Mouse (Mus musculus): ENCODE data around the gene Esp6. TPM values are rescaled to one million over a fixed set of nuclear protein-coding genes. Genes with fewer than 3 reads are reported as not detected.
"Not testable (repeated sequence)": the region's sequence is repeated elsewhere in the genome, so short reads cannot be mapped to it uniquely, and the experiment has no call there.

Gene Esp6
- polyA plus RNA-seq (2012; rRNA removed), result not detected in 2 replicates

GRCm38 (mm10) chr17:40561207-40561606 lies at the start of gene Esp6:
Gene Esp6, plus strand, starts transcription at chr17:40561507.
- TF ChIP-seq POLR2A (IDR thresholded peaks at IDR 0.05; ENCODE audit: borderline replicate concordance, extremely low read depth, insufficient read depth, insufficient read length, poor library complexity, severe bottlenecking) (no peak), CTCF (IDR thresholded peaks at IDR 0.05; ENCODE audit: borderline replicate concordance, extremely low read depth, insufficient read depth, insufficient read length) (no peak)
- no peak for DNase-seq (ENCODE audit: low read depth)

DNA sequence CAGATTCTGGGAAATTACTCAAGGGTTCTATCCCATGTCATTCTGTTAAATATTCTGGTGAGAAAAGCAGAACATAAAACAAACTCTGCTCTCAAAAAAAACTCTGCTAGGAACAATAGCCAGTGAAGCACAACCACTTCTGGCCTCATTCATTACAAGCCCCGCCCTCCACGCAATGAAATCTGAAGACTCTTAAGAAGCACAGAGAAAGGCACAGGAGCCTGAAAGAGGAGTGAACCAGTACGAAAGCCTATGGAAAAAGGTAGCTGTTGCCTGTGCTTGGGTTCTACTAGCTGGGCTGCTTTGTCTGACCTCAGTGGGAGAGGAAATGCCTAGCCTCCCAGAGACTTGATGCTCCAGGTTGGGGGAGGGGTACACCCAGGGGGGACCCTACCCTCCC lies 41.5 kb upstream of the Esp6 start, which contains the start of gene Esp8:
Esp8 (plus strand) TSS at position 205 of the 400 bp plus-strand sequence.
- DNase-seq (ENCODE audit: low read depth), result peak; percentile 6
- TF ChIP-seq POLR2A (IDR thresholded peaks at IDR 0.05; ENCODE audit: borderline replicate concordance, extremely low read depth, insufficient read depth, insufficient read length, poor library complexity, severe bottlenecking) (no peak), CTCF (IDR thresholded peaks at IDR 0.05; ENCODE audit: borderline replicate concordance, extremely low read depth, insufficient read depth, insufficient read length) (no peak)

- no peak for DNase-seq (ENCODE audit: low read depth)
- TF ChIP-seq CTCF (IDR thresholded peaks at IDR 0.05; ENCODE audit: borderline replicate concordance, extremely low read depth, insufficient read depth, insufficient read length) (no peak), POLR2A (IDR thresholded peaks at IDR 0.05; ENCODE audit: borderline replicate concordance, extremely low read depth, insufficient read depth, insufficient read length, poor library complexity, severe bottlenecking) (no peak)
Observed at GRCm38 (mm10) chr17:40529813-40530212, 31.5 kb upstream of the Esp6 start.

DNA sequence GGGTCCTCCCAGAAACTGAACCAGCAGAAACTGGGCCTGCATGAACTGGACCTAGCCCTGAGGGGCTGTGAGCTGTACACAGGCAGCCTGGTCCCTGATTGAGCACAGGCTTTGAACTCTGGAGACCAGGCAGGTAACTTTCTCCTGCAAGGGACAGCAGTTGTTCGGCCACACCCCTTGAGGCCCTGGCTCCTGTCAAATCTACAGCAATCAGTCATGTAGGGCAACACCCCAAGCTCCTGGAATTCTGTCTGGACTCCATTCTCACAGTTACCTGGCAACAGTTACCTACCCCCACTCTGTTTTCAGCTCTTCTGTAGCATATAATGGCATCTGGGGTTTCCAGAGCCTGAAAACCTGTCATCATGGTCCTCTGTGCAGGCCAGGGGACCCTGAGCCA lies 30.2 kb upstream of the Esp6 start:
- DNase-seq (ENCODE audit: low read depth), result no peak
- TF ChIP-seq CTCF (IDR thresholded peaks at IDR 0.05; ENCODE audit: borderline replicate concordance, extremely low read depth, insufficient read depth, insufficient read length) (no peak), POLR2A (IDR thresholded peaks at IDR 0.05; ENCODE audit: borderline replicate concordance, extremely low read depth, insufficient read depth, insufficient read length, poor library complexity, severe bottlenecking) (no peak)

GRCm38 (mm10) chr17:40547005-40547404 lies 14.3 kb upstream of the Esp6 start:
- DNase-seq (ENCODE audit: low read depth), result not testable (repeated sequence)

GRCm38 (mm10) chr17:40553470-40553869 lies 7.8 kb upstream of the Esp6 start:
- TF ChIP-seq POLR2A (IDR thresholded peaks at IDR 0.05; ENCODE audit: borderline replicate concordance, extremely low read depth, insufficient read depth, insufficient read length, poor library complexity, severe bottlenecking) (no peak), CTCF (IDR thresholded peaks at IDR 0.05; ENCODE audit: borderline replicate concordance, extremely low read depth, insufficient read depth, insufficient read length) (no peak)
- DNase-seq (ENCODE audit: low read depth), result no peak

- not testable (repeated sequence) for DNase-seq (ENCODE audit: low read depth)
Observed at GRCm38 (mm10) chr17:40583906-40584305, 22.6 kb downstream of the Esp6 start.

GRCm38 (mm10) chr17:40591297-40591696 lies 30.0 kb downstream of the Esp6 start:
- DNase-seq (ENCODE audit: low read depth), result no peak
- TF ChIP-seq POLR2A (IDR thresholded peaks at IDR 0.05; ENCODE audit: borderline replicate concordance, extremely low read depth, insufficient read depth, insufficient read length, poor library complexity, severe bottlenecking) (no peak), CTCF (IDR thresholded peaks at IDR 0.05; ENCODE audit: borderline replicate concordance, extremely low read depth, insufficient read depth, insufficient read length) (no peak)

DNA sequence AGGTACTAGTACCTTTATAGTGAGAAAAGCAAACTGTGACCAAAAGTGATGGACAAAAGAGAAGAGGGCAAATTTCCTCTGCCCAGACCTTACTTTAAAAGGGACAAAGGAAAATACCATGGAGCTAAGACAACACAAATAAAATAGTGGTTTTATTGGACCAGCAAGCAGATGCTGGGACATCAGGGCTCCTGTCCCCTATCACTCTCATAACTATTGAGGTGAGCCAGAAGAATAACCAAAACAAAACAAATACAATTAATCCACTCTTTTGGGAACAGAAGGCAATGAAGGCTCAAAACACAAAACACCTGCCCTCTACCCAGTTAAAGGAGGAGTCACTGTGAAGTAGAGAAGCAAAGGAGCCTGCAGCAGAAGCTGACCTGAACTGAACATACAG lies 37.0 kb downstream of the Esp6 start, which contains the start of gene Esp4:
Esp4 (plus strand) TSS at position 301 of the 400 bp plus-strand sequence.
- no peak for TF ChIP-seq POLR2A (IDR thresholded peaks at IDR 0.05; ENCODE audit: borderline replicate concordance, extremely low read depth, insufficient read depth, insufficient read length, poor library complexity, severe bottlenecking)
- no peak for TF ChIP-seq CTCF (IDR thresholded peaks at IDR 0.05; ENCODE audit: borderline replicate concordance, extremely low read depth, insufficient read depth, insufficient read length)
- DNase-seq (ENCODE audit: low read depth), result no peak

Other genes with a start within 250 kb of the Esp6 start
- gene Crisp1, start 242.3 kb upstream of the Esp6 start, polyA plus RNA-seq (2012; rRNA removed), result not detected in 2 replicates
- not detected in 2 replicates for gene Esp8, start 41.5 kb upstream of the Esp6 start, polyA plus RNA-seq (2012; rRNA removed)
- not detected in 2 replicates for gene Esp4, start 37.1 kb downstream of the Esp6 start, polyA plus RNA-seq (2012; rRNA removed)
- not detected in 2 replicates for gene Esp3, start 70.6 kb downstream of the Esp6 start, polyA plus RNA-seq (2012; rRNA removed)
- gene Esp1, start 165.6 kb downstream of the Esp6 start, polyA plus RNA-seq (2012; rRNA removed), result not detected in 2 replicates
- not detected in 2 replicates for gene Crisp2, start 245.5 kb downstream of the Esp6 start, polyA plus RNA-seq (2012; rRNA removed)
- gene Rhag, start 249.6 kb downstream of the Esp6 start, polyA plus RNA-seq (2012; rRNA removed), result 0.10 and 0.14 TPM in 2 replicates